Mouse (Mus musculus): Measurements from ENCODE around the gene Gm19935. TPM values are rescaled to one million over a fixed set of nuclear protein-coding genes. Genes with fewer than 3 reads are reported as not detected.

Gene Gm19935
- total RNA-seq, 2 experiments from 2014 or later: 1.4 TPM

Small RNA genes lying within 50 kb of the gene (microRNA-seq; reads per million reads assigned to microRNA genes)
- gene Gm44382: not detected

Other genes starting within 250 kb of the Gm19935 start
- gene Chd9, start 11.0 kb upstream of the Gm19935 start, total RNA-seq (2021): 100 to 1,000 TPM; 183 to 217 TPM

Measured in left cerebral cortex, postnatal 36 days (tissue).